Comparison of ENCODE assay signal across 8 mouse cellular contexts in genomic region chr13:100552009-100552368, GRCm38 (mm10). TPM values are rescaled to one million over a fixed set of nuclear protein-coding genes. Genes with fewer than 3 reads are reported as not detected.
DNase-seq lines count a peak whose midpoint lies in the region; ATAC-seq and TF ChIP-seq lines count a peak whose summit lies in the region.

No protein-coding gene starts in this region.

- peaks cover 26% of the 10 kb centered on the region for H3K27me3 ChIP-seq in kidney, embryonic 14.5 days (ENCODE audit: control insufficient read depth, insufficient read depth, low read length)
- peaks cover 34% of the 10 kb centered on the region for H3K27me3 ChIP-seq in limb, embryonic 11.5 days (ENCODE audit: control insufficient read depth, insufficient read depth, low read length)

- WGBS in kidney, embryonic 14.5 days: under 1% methylated on average over 35 of the region's 35 CpGs
- WGBS in limb, embryonic 11.5 days: under 1% methylated on average over 31 of the region's 35 CpGs
- WGBS in olfactory bulb, adult 2 months: under 1% methylated on average over 35 of the region's 35 CpGs

- 0 out of 2 replicates have a peak, but pooled peaks cover 3% of the 10 kb centered on the region for H3K4me1 ChIP-seq in kidney, embryonic 14.5 days (ENCODE audit: control insufficient read depth, insufficient read depth, low read length)
- peaks cover 0 to 3% of the 10 kb centered on the region in 2 experiments; a peak in 1 of 4 replicates for H3K4me1 ChIP-seq in ES-E14 (ENCODE audit: control insufficient read depth in 2 of 2, insufficient read depth in 2 of 2, low read length in 2 of 2, poor library complexity in 1 of 2)
- H3K4me1 ChIP-seq in embryonic fibroblast, embryonic 13.5 days (ENCODE audit: control insufficient read depth, insufficient read depth, low read length): no peaks in the 10 kb centered on the region
- H3K4me1 ChIP-seq in limb, embryonic 11.5 days (ENCODE audit: control insufficient read depth, insufficient read depth, low read length): peaks cover 5% of the 10 kb centered on the region; the same call in 1 of the 2 replicates
- peaks cover 11% of the 10 kb centered on the region; the same call in 1 of the 2 replicates for H3K4me1 ChIP-seq in olfactory bulb, adult 2 months (ENCODE audit: control insufficient read depth, insufficient read depth, low read length)

- H3K9me3 ChIP-seq in kidney, embryonic 14.5 days (ENCODE audit: control insufficient read depth, low read length): no peaks in the 10 kb centered on the region
- H3K9me3 ChIP-seq in ES-E14 (ENCODE audit: control insufficient read depth, insufficient read depth, low read depth, low read length): no peaks in the 10 kb centered on the region
- H3K9me3 ChIP-seq in limb, embryonic 11.5 days (ENCODE audit: control insufficient read depth, low read length): no peaks in the 10 kb centered on the region

- peak overlapping the region; percentile 73 for H3K27ac ChIP-seq in kidney, embryonic 14.5 days (ENCODE audit: low read depth, low read length)
- H3K27ac ChIP-seq in ES-E14 (ENCODE audit: insufficient read depth, low read depth, low read length, poor library complexity, severe bottlenecking): no peak overlapping the region
- no peak overlapping the region for H3K27ac ChIP-seq in embryonic fibroblast, embryonic 13.5 days (ENCODE audit: insufficient read depth, low read length)
- no peak overlapping the region for H3K27ac ChIP-seq in limb, embryonic 11.5 days (replicated peaks; ENCODE audit: low read depth, low read length)
- H3K27ac ChIP-seq in olfactory bulb, adult 2 months (ENCODE audit: insufficient read depth, low read depth, low read length): no peak overlapping the region

- H3K36me3 ChIP-seq in kidney, embryonic 14.5 days (ENCODE audit: control insufficient read depth, insufficient read depth, low read length): no peaks in the 10 kb centered on the region
- no peaks in the 10 kb centered on the region for H3K36me3 ChIP-seq in ES-E14 (ENCODE audit: control insufficient read depth, insufficient read depth, low read length, poor library complexity, severe bottlenecking)
- no peaks in the 10 kb centered on the region for H3K36me3 ChIP-seq in limb, embryonic 11.5 days (ENCODE audit: control insufficient read depth, insufficient read depth, low read length)

- peak overlapping the region; percentile 67 for H3K4me3 ChIP-seq in kidney, embryonic 14.5 days (ENCODE audit: low read length)
- H3K4me3 ChIP-seq in ES-E14 (ENCODE audit: insufficient read depth in 1 of 2, low read depth in 1 of 2, low read length in 2 of 2, poor library complexity in 1 of 2, severe bottlenecking in 1 of 2): peak overlapping the region; percentile 86 to 95
- H3K4me3 ChIP-seq in embryonic fibroblast, embryonic 13.5 days (ENCODE audit: insufficient read depth, low read length): peak overlapping the region; percentile 40
- H3K4me3 ChIP-seq in limb, embryonic 11.5 days (ENCODE audit: low read depth, low read length): peak overlapping the region; percentile 43
- peak overlapping the region; percentile 67 for H3K4me3 ChIP-seq in olfactory bulb, adult 2 months (ENCODE audit: insufficient read depth, low read depth, low read length)

- peak; percentile 11; the same call in 1 of the 2 replicates for ATAC-seq in kidney, embryonic 14.5 days (ENCODE audit: low FRiP score, low TSS enrichment)
- peak; percentile 60; the same call in 1 of the 2 replicates for ATAC-seq in limb, embryonic 11.5 days (ENCODE audit: insufficient number of reproducible peaks, low FRiP score, low TSS enrichment, low read depth)

- intact Hi-C loops in gastrocnemius, postnatal 36 days (cut with DNase I): no loop called here

- H3K9ac ChIP-seq in kidney, embryonic 14.5 days (ENCODE audit: low read depth, low read length): peak overlapping the region; percentile 78
- H3K9ac ChIP-seq in ES-E14 (ENCODE audit: insufficient read depth, low read depth, low read length, poor library complexity, severe bottlenecking): peak overlapping the region; percentile 83
- peak overlapping the region; percentile 27; the same call in 1 of the 2 replicates for H3K9ac ChIP-seq in limb, embryonic 11.5 days (ENCODE audit: low read length)

- in situ Hi-C loops in ES-E14 (cut with MboI; ENCODE audit: low sequenced_read_pairs in 2 of 2, unreplicated experiment in 2 of 2): no loop called here

- DNase-seq in kidney, postnatal 25 days: no peak
- DNase-seq in ES-E14 (ENCODE audit: low read depth, low spot score): no peak
- peak; percentile 58 for DNase-seq in limb, embryonic 11.5 days (ENCODE audit: low spot score)
- no peak for DNase-seq in gastrocnemius, postnatal 36 days
- DNase-seq in left cerebral cortex, adult 9 months (ENCODE audit: low spot score in 2 of 2): no peak

- TF ChIP-seq CTCF in embryonic fibroblast, embryonic 13.5 days (IDR thresholded peaks at IDR 0.05; ENCODE audit: borderline replicate concordance, insufficient read depth, low read length): no peak
- no peak for TF ChIP-seq CTCF in olfactory bulb, adult 2 months (IDR thresholded peaks at IDR 0.05; ENCODE audit: insufficient read depth, low read depth, low read length)

- no peak for TF ChIP-seq POLR2A in embryonic fibroblast, embryonic 13.5 days (IDR thresholded peaks at IDR 0.05; ENCODE audit: low read depth, low read length)
- TF ChIP-seq POLR2A in olfactory bulb, adult 2 months (IDR thresholded peaks at IDR 0.05; ENCODE audit: insufficient read depth, low read depth, low read length): no peak

- H3K4me2 ChIP-seq in kidney, embryonic 14.5 days (replicated peaks; ENCODE audit: low read depth, low read length): peak overlapping the region; percentile 84
- H3K4me2 ChIP-seq in limb, embryonic 11.5 days (ENCODE audit: low read depth, severe bottlenecking): peak overlapping the region; percentile 93

TF ChIP-seq in ES-E14, 5 proteins besides CTCF, POLR2A, EP300 and RAD21:
- TF ChIP-seq MAFK (IDR thresholded peaks at IDR 0.05; ENCODE audit: insufficient read depth, low read depth, low read length) (no peak), ZC3H11A (IDR thresholded peaks at IDR 0.05; ENCODE audit: borderline replicate concordance, low read depth, low read length) (no peak), HCFC1 (IDR thresholded peaks at IDR 0.05; ENCODE audit: borderline replicate concordance, insufficient read depth, low read length) (no peak), ZNF384 (IDR thresholded peaks at IDR 0.05; ENCODE audit: low read depth, low read length) (no peak), CHD2 (IDR thresholded peaks at IDR 0.05; ENCODE audit: low read depth, low read length) (no peak)

RNA-seq across cellular contexts. Expression of gene Ocln, which starts 0.5 kb away (rescaled TPM):
- polyA plus RNA-seq in kidney, embryonic 14.5 days (2014; fragmentation: Nextera tagmentation; extraction: Ambion mirVana): 15.8 and 32.7 TPM in 2 replicates
- total RNA-seq in ES-E14 (2012; rRNA removed): 6.2 and 17.1 TPM in 2 replicates
- polyA plus RNA-seq in embryonic fibroblast, embryonic 13.5 days (2011; ENCODE audit: insufficient read length, low read depth, missing spikeins): not detected in 2 replicates
- 2.0 and 2.2 TPM in 2 replicates for polyA plus RNA-seq in limb, embryonic 11.5 days (2014; fragmentation: Nextera tagmentation; extraction: Ambion mirVana)
- not detected in 2 replicates for polyA plus RNA-seq in olfactory bulb, adult 2 months (2012; ENCODE audit: insufficient read depth, insufficient read length, low replicate concordance, missing spikeins)
- under 1 TPM in 1 of 2 experiments, not detected in 1; 0.13 TPM for total RNA-seq in gastrocnemius, postnatal 36 days (2021)

RNA-seq across cellular contexts. Expression of gene Gtf2h2, which starts 59.6 kb away (rescaled TPM):
- 86.3 and 94.4 TPM in 2 replicates for polyA plus RNA-seq in kidney, embryonic 14.5 days (2014; fragmentation: Nextera tagmentation; extraction: Ambion mirVana)
- 39.6 and 39.7 TPM in 2 replicates for total RNA-seq in ES-E14 (2012; rRNA removed)
- 30.8 and 42.1 TPM in 2 replicates for polyA plus RNA-seq in embryonic fibroblast, embryonic 13.5 days (2011; ENCODE audit: insufficient read length, low read depth, missing spikeins)
- polyA plus RNA-seq in limb, embryonic 11.5 days (2014; fragmentation: Nextera tagmentation; extraction: Ambion mirVana): 91.1 and 97.8 TPM in 2 replicates
- polyA plus RNA-seq in olfactory bulb, adult 2 months (2012; ENCODE audit: insufficient read depth, insufficient read length, low replicate concordance, missing spikeins): not detected in 2 replicates
- total RNA-seq in gastrocnemius, postnatal 36 days (2021): 10 to 100 TPM; 18.3 to 21.5 TPM

Comparison
In these comparisons a context has a peak if more than half of its experiments do, and no peak if none do; other contexts are left out.
1. H3K4me3 ChIP-seq: peak in every context shown above with its lines; median percentile 90 in ES-E14; 67 in kidney, embryonic 14.5 days; 67 in olfactory bulb, adult 2 months; 43 in limb, embryonic 11.5 days; 40 in embryonic fibroblast, embryonic 13.5 days.
2. H3K9ac ChIP-seq: peak in every context shown above with its lines; median percentile 83 in ES-E14; 78 in kidney, embryonic 14.5 days; 27 in limb, embryonic 11.5 days.